In the genomic region with DNA sequence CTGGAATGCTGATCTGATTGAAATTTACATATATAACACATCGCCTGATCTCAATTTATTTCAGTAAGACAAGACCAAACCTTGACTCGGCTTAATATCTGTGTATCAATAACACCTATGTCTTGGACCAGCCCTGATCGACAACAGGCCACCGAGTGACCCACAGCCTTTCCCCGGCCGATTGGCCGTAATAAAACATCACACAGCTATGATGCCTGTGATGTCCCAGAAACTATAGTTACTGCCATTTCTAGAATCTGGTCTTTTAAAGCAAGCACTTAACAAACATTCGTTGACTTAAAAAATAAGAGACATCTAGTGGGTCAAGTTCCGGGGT, we compare ENCODE assay signal across 8 mouse cellular contexts. TPM values are rescaled to one million over a fixed set of nuclear protein-coding genes. Genes with fewer than 3 reads are reported as not detected.
DNase-seq lines count a peak whose midpoint lies in the region; ATAC-seq and TF ChIP-seq lines count a peak whose summit lies in the region.

No protein-coding gene starts in this region.

- no peaks in the 10 kb centered on the region for H3K9me3 ChIP-seq in heart, embryonic 10.5 days
- H3K9me3 ChIP-seq in CH12.LX (replicated peaks; ENCODE audit: low read length): no peaks in the 10 kb centered on the region
- H3K9me3 ChIP-seq in forebrain, embryonic 14.5 days (replicated peaks; ENCODE audit: control insufficient read depth, low read length): no peaks in the 10 kb centered on the region
- no peaks in the 10 kb centered on the region for H3K9me3 ChIP-seq in liver, postnatal 0 days (ENCODE audit: low read length)

- H3K4me1 ChIP-seq in heart, embryonic 10.5 days: peaks cover 10% of the 10 kb centered on the region
- peaks cover 4 to 19% of the 10 kb centered on the region in 2 experiments; a peak in 3 of 4 replicates for H3K4me1 ChIP-seq in CH12.LX (ENCODE audit: control insufficient read depth in 1 of 2, insufficient read depth in 2 of 2)
- peaks cover 11% of the 10 kb centered on the region for H3K4me1 ChIP-seq in forebrain, embryonic 14.5 days (ENCODE audit: control insufficient read depth, insufficient read depth, low read length)
- peaks cover 10% of the 10 kb centered on the region for H3K4me1 ChIP-seq in liver, postnatal 0 days (ENCODE audit: insufficient read depth)

- no peak for TF ChIP-seq CTCF in CH12.LX (conservative IDR thresholded peaks at IDR 0.05 in 1 of 2, IDR thresholded peaks at IDR 0.05 in 1 of 2; ENCODE audit: low read depth in 2 of 2, low read length in 2 of 2)
- no peak for TF ChIP-seq CTCF in liver, postnatal 0 days (IDR thresholded peaks at IDR 0.05; ENCODE audit: low read depth)

- dilution Hi-C loops in CH12.LX (cut with MboI; ENCODE audit: extremely low pct_ligation_motif_present, extremely low pct_unique_long_range_greater_than_20kb, low sequenced_read_pairs): no loop called here

- in situ Hi-C loops in CH12.LX (cut with MboI; ENCODE audit: low pct_ligation_motif_present, low pct_unique_long_range_greater_than_20kb, low sequenced_read_pairs): no loop called here

- TF ChIP-seq EP300 in CH12.LX (IDR thresholded peaks at IDR 0.05; ENCODE audit: low read length): no peak
- no peak for TF ChIP-seq EP300 in liver, postnatal 0 days (IDR thresholded peaks at IDR 0.05; ENCODE audit: low read depth)

- no peak overlapping the region; the same call in 1 of the 2 replicates for H3K4me2 ChIP-seq in CH12.LX (ENCODE audit: insufficient read depth, low read depth, poor library complexity, severe bottlenecking)
- H3K4me2 ChIP-seq in forebrain, embryonic 14.5 days (ENCODE audit: low read length): peak overlapping the region; percentile 72
- H3K4me2 ChIP-seq in liver, postnatal 0 days (ENCODE audit: low read depth, low read length): peak overlapping the region; percentile 67

- peak overlapping the region; percentile 87 for H3K4me3 ChIP-seq in heart, embryonic 10.5 days
- H3K4me3 ChIP-seq in CH12.LX (replicated peaks in 1 of 3; ENCODE audit: low read depth in 2 of 3, low read length in 2 of 3, poor library complexity in 1 of 3): peak overlapping the region; percentile 82 to 98 (median 88)
- peak overlapping the region; percentile 99 for H3K4me3 ChIP-seq in forebrain, embryonic 14.5 days (ENCODE audit: low read depth, low read length)
- H3K4me3 ChIP-seq in liver, postnatal 0 days (ENCODE audit: low read depth, low read length): peak overlapping the region; percentile 96

- ATAC-seq in forebrain, embryonic 14.5 days: no peak
- ATAC-seq in liver, postnatal 0 days: no peak

- H3K36me3 ChIP-seq in heart, embryonic 10.5 days: peaks cover 69% of the 10 kb centered on the region
- H3K36me3 ChIP-seq in CH12.LX (replicated peaks in 1 of 2; ENCODE audit: control insufficient read depth in 1 of 2, insufficient read depth in 1 of 2, low read length in 1 of 2): peaks cover 52 to 59% of the 10 kb centered on the region in 2 experiments
- peaks cover 65% of the 10 kb centered on the region for H3K36me3 ChIP-seq in forebrain, embryonic 14.5 days (ENCODE audit: control insufficient read depth, insufficient read depth, low read length)
- H3K36me3 ChIP-seq in liver, postnatal 0 days (replicated peaks; ENCODE audit: insufficient read depth, low read length): peaks cover 54% of the 10 kb centered on the region

- no peak for DNase-seq in heart, embryonic 10.5 days (ENCODE audit: low spot score)
- no peak for DNase-seq in heart, adult 9 months (ENCODE audit: low spot score in 2 of 2)
- no peak for DNase-seq in CH12.LX (ENCODE audit: extremely low read depth)
- DNase-seq in forebrain, embryonic 14.5 days (ENCODE audit: low spot score): no peak
- DNase-seq in liver, postnatal 0 days: no peak
- DNase-seq in retina, embryonic 14.5 days (ENCODE audit: low spot score): no peak
- DNase-seq in cerebellum, postnatal 25 days: no peak
- no peak for DNase-seq in frontal cortex, postnatal 36 days (ENCODE audit: low spot score in 2 of 2)

- 1% methylated on average over 9 of the region's 9 CpGs for WGBS in heart, embryonic 10.5 days
- WGBS in forebrain, embryonic 14.5 days: 2% methylated on average over 9 of the region's 9 CpGs
- under 1% methylated on average over 9 of the region's 9 CpGs for WGBS in liver, postnatal 0 days (ENCODE audit: insufficient replicate concordance)

- H3K27me3 ChIP-seq in heart, embryonic 10.5 days (ENCODE audit: insufficient read depth, poor library complexity, severe bottlenecking): no peaks in the 10 kb centered on the region
- no peaks in the 10 kb centered on the region for H3K27me3 ChIP-seq in CH12.LX (replicated peaks)
- H3K27me3 ChIP-seq in forebrain, embryonic 14.5 days (replicated peaks; ENCODE audit: control insufficient read depth, insufficient read depth, low read length): no peaks in the 10 kb centered on the region
- no peaks in the 10 kb centered on the region for H3K27me3 ChIP-seq in liver, postnatal 0 days (ENCODE audit: insufficient read depth, low read length)

- peaks cover 36% of the 10 kb centered on the region for H3K79me2 ChIP-seq in CH12.LX (replicated peaks; ENCODE audit: control insufficient read depth, extremely low read depth, insufficient read depth, poor library complexity, severe bottlenecking)

- peak overlapping the region; percentile 99 for H3K27ac ChIP-seq in heart, embryonic 10.5 days
- peak overlapping the region; percentile 77; the same call in 1 of the 2 replicates for H3K27ac ChIP-seq in CH12.LX (ENCODE audit: insufficient read depth, low read depth)
- peak overlapping the region; percentile 90 for H3K27ac ChIP-seq in forebrain, embryonic 14.5 days (ENCODE audit: low read depth, low read length)
- peak overlapping the region; percentile 97 for H3K27ac ChIP-seq in liver, postnatal 0 days (ENCODE audit: low read depth)

- TF ChIP-seq RAD21 in CH12.LX (IDR thresholded peaks at IDR 0.05; ENCODE audit: low read depth, low read length): no peak

- no peak for TF ChIP-seq POLR2A in CH12.LX (IDR thresholded peaks at IDR 0.05; ENCODE audit: low read depth, low read length)

- peak overlapping the region; percentile 97 for H3K9ac ChIP-seq in CH12.LX (ENCODE audit: insufficient read depth, low read depth)
- peak overlapping the region; percentile 98 for H3K9ac ChIP-seq in forebrain, embryonic 14.5 days (ENCODE audit: low read length)
- H3K9ac ChIP-seq in liver, postnatal 0 days (replicated peaks): peak overlapping the region; percentile 100

TF ChIP-seq in CH12.LX, 34 proteins besides CTCF, POLR2A, EP300 and RAD21:
- TF ChIP-seq CHD2 (IDR thresholded peaks at IDR 0.05; ENCODE audit: low read length) (no peak), ZKSCAN1 (IDR thresholded peaks at IDR 0.05; ENCODE audit: borderline replicate concordance, low read depth, low read length) (no peak), MAFK (IDR thresholded peaks at IDR 0.05; ENCODE audit: insufficient replicate concordance, low read length) (no peak), MYC (IDR thresholded peaks at IDR 0.05; ENCODE audit: low read depth, low read length) (no peak), ZMIZ1 (IDR thresholded peaks at IDR 0.05; ENCODE audit: low read depth, low read length) (no peak), CHD1 (IDR thresholded peaks at IDR 0.05; ENCODE audit: low read depth, low read length) (no peak), UBTF (IDR thresholded peaks at IDR 0.05; ENCODE audit: low read depth, low read length) (no peak), IRF4 (IDR thresholded peaks at IDR 0.05; ENCODE audit: low read depth, low read length) (no peak), SMC3 (IDR thresholded peaks at IDR 0.05; ENCODE audit: low read depth, low read length) (no peak), ETS1 (conservative IDR thresholded peaks at IDR 0.05; ENCODE audit: low read depth, low read length) (no peak), ZNF384 (IDR thresholded peaks at IDR 0.05; ENCODE audit: low read depth, low read length) (no peak), USF1 (IDR thresholded peaks at IDR 0.05; ENCODE audit: low read depth, low read length) (no peak)
TF ChIP-seq in CH12.LX: peak in this region for 0.

RNA-seq across cellular contexts. Expression of gene Rbm5, which starts 0.8 kb away (rescaled TPM):
- 131 and 159 TPM in 2 replicates for polyA plus RNA-seq in heart, embryonic 10.5 days (2016; fragmentation: Nextera tagmentation; extraction: Ambion mirVana)
- total RNA-seq in CH12.LX (2012; rRNA removed): 67.6 and 74.5 TPM in 2 replicates
- total RNA-seq in CH12.LX (2014; rRNA removed): 83.6 and 85.3 TPM in 2 replicates
- 83.6 and 92.8 TPM in 2 replicates for polyA plus RNA-seq in CH12.LX (2012; ENCODE audit: insufficient read length, low read depth)
- 188 and 210 TPM in 2 replicates for polyA plus RNA-seq in forebrain, embryonic 14.5 days (2014; fragmentation: Nextera tagmentation; extraction: Ambion mirVana)
- polyA plus RNA-seq in liver, postnatal 0 days (2015; fragmentation: Nextera tagmentation; extraction: Ambion mirVana): 37.8 and 41.7 TPM in 2 replicates

RNA-seq across cellular contexts. Expression of gene Sema3f, which starts 59.7 kb away (rescaled TPM):
- 4.7 and 13.2 TPM in 2 replicates for polyA plus RNA-seq in heart, embryonic 10.5 days (2016; fragmentation: Nextera tagmentation; extraction: Ambion mirVana)
- total RNA-seq in CH12.LX (2012; rRNA removed) (0.50 and 1.1 TPM in 2 replicates), CH12.LX (2014; rRNA removed) (0.24 TPM in 1 of 2 replicates, not detected in the other)
- polyA plus RNA-seq in CH12.LX (2012; ENCODE audit: insufficient read length, low read depth): 0.36 and 1.6 TPM in 2 replicates
- 7.4 and 12.2 TPM in 2 replicates for polyA plus RNA-seq in forebrain, embryonic 14.5 days (2014; fragmentation: Nextera tagmentation; extraction: Ambion mirVana)
- 0.76 and 1.1 TPM in 2 replicates for polyA plus RNA-seq in liver, postnatal 0 days (2015; fragmentation: Nextera tagmentation; extraction: Ambion mirVana)
